Mouse (Mus musculus) olfactory bulb, adult 2 months (tissue): ENCODE data around the gene Dnmt3l.

Experiments used
- CTCF ChIP-seq: fragments of 200-500 bp; IDR thresholded peaks from 2 replicates; pipeline ENCODE4 v1.5.1; 2012; ENCODE audit warnings: low read depth, mild to moderate bottlenecking, low read length, moderate library complexity; ENCODE audit not compliant: insufficient read depth
- POLR2A ChIP-seq: fragments of 200-500 bp; IDR thresholded peaks from 2 replicates; pipeline ENCODE4 v1.6.1; 2012; ENCODE audit warnings: mild to moderate bottlenecking, low read depth, low read length, moderate library complexity; ENCODE audit not compliant: insufficient read depth

DNA sequence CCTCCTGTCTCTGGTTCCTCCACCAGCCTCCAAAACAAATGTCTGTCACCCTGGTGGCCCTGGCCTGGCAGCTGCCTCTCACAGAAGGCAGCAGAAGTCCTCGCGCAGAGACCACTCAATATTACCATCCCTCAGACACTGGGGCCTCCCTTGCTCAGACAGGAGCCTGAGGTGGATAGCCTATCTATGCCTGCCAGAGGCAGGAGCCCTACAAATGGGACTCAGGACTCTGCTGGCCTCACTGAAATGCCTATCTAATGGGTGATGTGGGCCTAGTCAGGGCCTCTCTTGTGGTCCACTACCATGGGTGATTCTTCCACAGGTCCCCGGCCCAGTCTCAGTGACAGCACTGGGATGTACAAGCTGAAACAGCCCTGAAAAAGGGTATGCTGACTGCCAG lies 33.6 kb upstream of the Dnmt3l start:
- TF ChIP-seq POLR2A: no peak
- TF ChIP-seq CTCF: no peak
